Mouse (Mus musculus) kidney, postnatal 14 days (tissue): ENCODE data around the gene Pnpo.

Experiments used
- DNase-seq: peaks from one replicate; pipeline ENCODE4 v3.0.0; 2022; ENCODE audit warnings: mixed read lengths

Gene Pnpo

GRCm38 (mm10) chr11:96902639-96903635 is 40.8 kb downstream of the Pnpo start:
- peak; percentile 34 for DNase-seq

- no peak for DNase-seq
These were observed 42.5 kb downstream of the Pnpo start for GRCm38 (mm10) chr11:96901332-96901731.

- no peak for DNase-seq
These were observed 44.1 kb downstream of the Pnpo start for GRCm38 (mm10) chr11:96899449-96900306.

GRCm38 (mm10) chr11:96895886-96896285 is 47.9 kb downstream of the Pnpo start:
- no peak for DNase-seq

- no peak for DNase-seq
These were observed 50.5 kb downstream of the Pnpo start for GRCm38 (mm10) chr11:96893203-96893842.

GRCm38 (mm10) chr11:96891784-96892527 is 51.8 kb downstream of the Pnpo start:
- DNase-seq: no peak
